Mouse (Mus musculus): ENCODE results near the gene Sestd1. TPM values are rescaled to one million over a fixed set of nuclear protein-coding genes. Genes with fewer than 3 reads are reported as not detected.

Gene Sestd1
- polyA plus RNA-seq, 1 experiment: 0.04 TPM

- no peak overlapping the region for H3K4me3 ChIP-seq (replicated peaks)
- TF ChIP-seq FLI1 (IDR thresholded peaks at IDR 0.05; ENCODE audit: low read length): no peak
- no peak for TF ChIP-seq GATA1 (IDR thresholded peaks at IDR 0.05; ENCODE audit: borderline replicate concordance, low read length)
- H3K4me1 ChIP-seq: no peaks in the 10 kb centered on the region; the same call in none of the 2 replicates
- no peaks in the 10 kb centered on the region for H3K36me3 ChIP-seq (replicated peaks; ENCODE audit: low read length)
- H3K27me3 ChIP-seq (replicated peaks): peaks cover 2% of the 10 kb centered on the region
- H3K9me3 ChIP-seq: 0 out of 2 replicates have a peak, but pooled peaks cover 8% of the 10 kb centered on the region
Measured at GRCm38 (mm10) chr2:77164662-77165061, 115.7 kb downstream of the Sestd1 start.

GRCm38 (mm10) chr2:77163381-77163780, 117.0 kb downstream of the Sestd1 start:
- Histone ChIP-seq H3K4me3 (replicated peaks) (no peak overlapping the region), H3K9me3 (0 out of 2 replicates have a peak, but pooled peaks cover 10% of the 10 kb centered on the region), H3K4me1 (no peaks in the 10 kb centered on the region), H3K27me3 (replicated peaks) (peaks cover 2% of the 10 kb centered on the region), H3K36me3 (replicated peaks; ENCODE audit: low read length) (no peaks in the 10 kb centered on the region)
- TF ChIP-seq FLI1 (IDR thresholded peaks at IDR 0.05; ENCODE audit: low read length) (no peak), GATA1 (IDR thresholded peaks at IDR 0.05; ENCODE audit: borderline replicate concordance, low read length) (no peak)

GRCm38 (mm10) chr2:77162135-77162534, 118.3 kb downstream of the Sestd1 start:
- Histone ChIP-seq H3K4me1 (no peaks in the 10 kb centered on the region), H3K27me3 (replicated peaks) (no peaks in the 10 kb centered on the region), H3K36me3 (replicated peaks; ENCODE audit: low read length) (no peaks in the 10 kb centered on the region), H3K9me3 (0 out of 2 replicates have a peak, but pooled peaks cover 11% of the 10 kb centered on the region), H3K4me3 (replicated peaks) (no peak overlapping the region)
- TF ChIP-seq FLI1 (IDR thresholded peaks at IDR 0.05; ENCODE audit: low read length): no peak
- TF ChIP-seq GATA1 (IDR thresholded peaks at IDR 0.05; ENCODE audit: borderline replicate concordance, low read length): no peak

GRCm38 (mm10) chr2:77157546-77157945, 122.8 kb downstream of the Sestd1 start:
- Histone ChIP-seq H3K36me3 (replicated peaks; ENCODE audit: low read length) (no peaks in the 10 kb centered on the region), H3K4me1 (no peaks in the 10 kb centered on the region), H3K9me3 (0 out of 2 replicates have a peak, but pooled peaks cover 14% of the 10 kb centered on the region), H3K4me3 (replicated peaks) (no peak overlapping the region), H3K27me3 (replicated peaks) (no peaks in the 10 kb centered on the region)
- TF ChIP-seq GATA1 (IDR thresholded peaks at IDR 0.05; ENCODE audit: borderline replicate concordance, low read length) (no peak), FLI1 (IDR thresholded peaks at IDR 0.05; ENCODE audit: low read length) (no peak)

GRCm38 (mm10) chr2:77154080-77154479, 126.3 kb downstream of the Sestd1 start:
- Histone ChIP-seq H3K36me3 (replicated peaks; ENCODE audit: low read length) (no peaks in the 10 kb centered on the region), H3K27me3 (replicated peaks) (no peaks in the 10 kb centered on the region), H3K4me3 (replicated peaks) (no peak overlapping the region), H3K4me1 (no peaks in the 10 kb centered on the region), H3K9me3 (0 out of 2 replicates have a peak, but pooled peaks cover 9% of the 10 kb centered on the region)
- no peak for TF ChIP-seq FLI1 (IDR thresholded peaks at IDR 0.05; ENCODE audit: low read length)
- TF ChIP-seq GATA1 (IDR thresholded peaks at IDR 0.05; ENCODE audit: borderline replicate concordance, low read length): no peak

- Histone ChIP-seq H3K4me1 (no peaks in the 10 kb centered on the region), H3K36me3 (replicated peaks; ENCODE audit: low read length) (no peaks in the 10 kb centered on the region), H3K4me3 (replicated peaks) (no peak overlapping the region), H3K9me3 (no peaks in the 10 kb centered on the region), H3K27me3 (replicated peaks) (no peaks in the 10 kb centered on the region)
- TF ChIP-seq FLI1 (IDR thresholded peaks at IDR 0.05; ENCODE audit: low read length): no peak
- no peak for TF ChIP-seq GATA1 (IDR thresholded peaks at IDR 0.05; ENCODE audit: borderline replicate concordance, low read length)
Measured at GRCm38 (mm10) chr2:77151255-77151654, 129.1 kb downstream of the Sestd1 start.

GRCm38 (mm10) chr2:77149576-77149975, 130.8 kb downstream of the Sestd1 start:
- no peaks in the 10 kb centered on the region for H3K9me3 ChIP-seq
- no peaks in the 10 kb centered on the region for H3K36me3 ChIP-seq (replicated peaks; ENCODE audit: low read length)

GRCm38 (mm10) chr2:77148215-77148614, 132.2 kb downstream of the Sestd1 start:
- H3K9me3 ChIP-seq: 0 out of 2 replicates have a peak, but pooled peaks cover 2% of the 10 kb centered on the region
- TF ChIP-seq FLI1 (IDR thresholded peaks at IDR 0.05; ENCODE audit: low read length): no peak
- TF ChIP-seq GATA1 (IDR thresholded peaks at IDR 0.05; ENCODE audit: borderline replicate concordance, low read length): no peak
- H3K36me3 ChIP-seq (replicated peaks; ENCODE audit: low read length): no peaks in the 10 kb centered on the region
- H3K27me3 ChIP-seq (replicated peaks): no peaks in the 10 kb centered on the region
- no peak overlapping the region for H3K4me3 ChIP-seq (replicated peaks)
- no peaks in the 10 kb centered on the region for H3K4me1 ChIP-seq

More at GRCm38 (mm10) chr2:77149576-77149975, 130.8 kb downstream of the Sestd1 start:
- TF ChIP-seq FLI1 (IDR thresholded peaks at IDR 0.05; ENCODE audit: low read length) (no peak), GATA1 (IDR thresholded peaks at IDR 0.05; ENCODE audit: borderline replicate concordance, low read length) (no peak)
- H3K4me1 ChIP-seq: no peaks in the 10 kb centered on the region
- H3K27me3 ChIP-seq (replicated peaks): no peaks in the 10 kb centered on the region
- H3K4me3 ChIP-seq (replicated peaks): no peak overlapping the region

- H3K4me3 ChIP-seq (replicated peaks): no peak overlapping the region
Measured at GRCm38 (mm10) chr2:77146968-77147367, 133.4 kb downstream of the Sestd1 start.

GRCm38 (mm10) chr2:77146291-77146690, 134.1 kb downstream of the Sestd1 start:
- Histone ChIP-seq H3K36me3 (replicated peaks; ENCODE audit: low read length) (no peaks in the 10 kb centered on the region), H3K9me3 (peaks cover 9% of the 10 kb centered on the region; the same call in 1 of the 2 replicates), H3K27me3 (replicated peaks) (no peaks in the 10 kb centered on the region), H3K4me1 (no peaks in the 10 kb centered on the region), H3K4me3 (replicated peaks) (no peak overlapping the region)
- TF ChIP-seq FLI1 (IDR thresholded peaks at IDR 0.05; ENCODE audit: low read length) (no peak), GATA1 (IDR thresholded peaks at IDR 0.05; ENCODE audit: borderline replicate concordance, low read length) (no peak)

More at GRCm38 (mm10) chr2:77146968-77147367, 133.4 kb downstream of the Sestd1 start:
- Histone ChIP-seq H3K36me3 (replicated peaks; ENCODE audit: low read length) (no peaks in the 10 kb centered on the region), H3K4me1 (no peaks in the 10 kb centered on the region), H3K9me3 (peaks cover 7% of the 10 kb centered on the region; the same call in 1 of the 2 replicates), H3K27me3 (replicated peaks) (no peaks in the 10 kb centered on the region)
- TF ChIP-seq FLI1 (IDR thresholded peaks at IDR 0.05; ENCODE audit: low read length) (no peak), GATA1 (IDR thresholded peaks at IDR 0.05; ENCODE audit: borderline replicate concordance, low read length) (no peak)
